Mouse (Mus musculus) hindbrain, embryonic 12.5 days (tissue): ENCODE data around the gene Gm20388. TPM values are rescaled to one million over a fixed set of nuclear protein-coding genes. Genes with fewer than 3 reads are reported as not detected.

Experiments
- ATAC-seq: fragments of 200-750 bp; cut with Nextera tagmentation; 2 replicates; pipeline ENCODE4 v1.8.0; 2017; ENCODE audit warnings: moderate TSS enrichment; ENCODE audit not compliant: low FRiP score
- H3K27ac ChIP-seq: fragments of 300-500 bp; sonication (generic); 2 replicates; pipeline ENCODE4 v1.5.1; 2016; ENCODE audit warnings: mild to moderate bottlenecking
- H3K27me3 ChIP-seq: fragments of 300-500 bp; sonication (generic); 2 replicates; pipeline ENCODE4 v1.6.1; 2016; ENCODE audit warnings: mild to moderate bottlenecking
- H3K36me3 ChIP-seq: fragments of 300-500 bp; sonication (generic); 2 replicates; pipeline ENCODE4 v1.6.1; 2016; ENCODE audit warnings: mild to moderate bottlenecking
- H3K4me1 ChIP-seq: fragments of 300-500 bp; sonication (generic); 2 replicates; pipeline ENCODE4 v1.6.1; 2016
- H3K4me2 ChIP-seq: fragments of 300-500 bp; sonication (generic); replicated peaks from 2 replicates; pipeline ENCODE4 v1.6.1; 2016; ENCODE audit warnings: mild to moderate bottlenecking
- H3K4me3 ChIP-seq: fragments of 300-500 bp; sonication (generic); 2 replicates; pipeline ENCODE4 v1.5.1; 2016; ENCODE audit warnings: mild to moderate bottlenecking
- H3K9ac ChIP-seq: fragments of 300-500 bp; sonication (generic); 2 replicates; pipeline ENCODE4 v1.6.1; 2016; ENCODE audit warnings: mild to moderate bottlenecking, moderate library complexity
- H3K9me3 ChIP-seq: fragments of 300-500 bp; sonication (generic); replicated peaks from 2 replicates; pipeline ENCODE4 v1.6.1; 2016; ENCODE audit warnings: mild to moderate bottlenecking
- WGBS: fragments of 180-500 bp; shearing (Covaris S2); methylation state at CpG from one replicate; pipeline ENCODE4 v1.1.7; 2016; 5-methylcytosine and 5-hydroxymethylcytosine counted together
- polyA plus RNA-seq: library from polyadenylated mRNA; unstranded; fragments of >200 nt; fragmentation: Nextera tagmentation; extraction: Ambion mirVana; gene quantifications from 2 replicates; pipeline ENCODE4 v1.2.1, GENCODE M21; 2016

Gene Gm20388
- polyA plus RNA-seq, 1 experiment from 2014 or later, result not detected

- H3K27me3 ChIP-seq, result no peaks in the 10 kb centered on the region
- H3K36me3 ChIP-seq, result no peaks in the 10 kb centered on the region
- no peak overlapping the region for H3K4me2 ChIP-seq
- no peak overlapping the region for H3K27ac ChIP-seq
- ATAC-seq, result no peak
- H3K4me1 ChIP-seq, result peaks cover 11% of the 10 kb centered on the region
- H3K9me3 ChIP-seq, result no peaks in the 10 kb centered on the region
- WGBS, result 91% methylated on average over 4 of the region's 4 CpGs
- H3K4me3 ChIP-seq, result no peak overlapping the region
- no peak overlapping the region for H3K9ac ChIP-seq
These were observed 4066.9 kb downstream of the Gm20388 start for GRCm38 (mm10) chr8:123977499-123977898.

- Histone ChIP-seq H3K9ac (peak overlapping the region; percentile 32; the same call in 1 of the 2 replicates), H3K36me3 (no peaks in the 10 kb centered on the region), H3K4me3 (no peak overlapping the region), H3K4me1 (peaks cover 14% of the 10 kb centered on the region), H3K27ac (no peak overlapping the region), H3K4me2 (no peak overlapping the region), H3K27me3 (no peaks in the 10 kb centered on the region), H3K9me3 (no peaks in the 10 kb centered on the region)
- WGBS, result 73% methylated on average over 14 of the region's 14 CpGs
- ATAC-seq, result no peak
These were observed 4067.7 kb downstream of the Gm20388 start for GRCm38 (mm10) chr8:123978166-123978838.

- 81% methylated on average over 8 of the region's 8 CpGs for WGBS
- no peak overlapping the region for H3K4me3 ChIP-seq
- no peaks in the 10 kb centered on the region for H3K27me3 ChIP-seq
- H3K27ac ChIP-seq, result no peak overlapping the region
- no peak overlapping the region for H3K9ac ChIP-seq
- no peaks in the 10 kb centered on the region for H3K9me3 ChIP-seq
- no peaks in the 10 kb centered on the region for H3K36me3 ChIP-seq
- H3K4me1 ChIP-seq, result peaks cover 14% of the 10 kb centered on the region
- H3K4me2 ChIP-seq, result no peak overlapping the region
- no peak for ATAC-seq
These were observed 4068.3 kb downstream of the Gm20388 start for GRCm38 (mm10) chr8:123978926-123979325.

DNA sequence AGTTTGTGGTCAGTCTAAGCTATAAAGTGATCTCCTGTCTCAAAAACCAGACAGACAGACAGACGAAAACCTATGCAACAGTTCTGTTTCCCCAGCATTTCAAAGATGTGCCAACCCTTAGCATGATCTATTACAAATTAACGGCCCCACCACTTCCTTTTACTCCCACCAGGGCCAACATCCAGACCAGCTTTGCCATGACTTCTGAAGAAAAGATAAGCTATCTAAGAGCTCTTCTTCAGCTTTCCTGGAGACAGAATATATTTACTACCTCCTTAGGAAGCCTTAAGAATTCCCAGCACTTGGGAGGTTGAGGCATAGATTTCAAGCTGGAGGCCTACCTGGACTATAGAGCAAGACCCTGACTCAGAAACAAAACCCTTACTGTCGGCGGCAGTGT, 4069.6 kb downstream of the Gm20388 start:
- 81% methylated on average over 4 of the region's 4 CpGs for WGBS
- no peak overlapping the region for H3K4me2 ChIP-seq

DNA sequence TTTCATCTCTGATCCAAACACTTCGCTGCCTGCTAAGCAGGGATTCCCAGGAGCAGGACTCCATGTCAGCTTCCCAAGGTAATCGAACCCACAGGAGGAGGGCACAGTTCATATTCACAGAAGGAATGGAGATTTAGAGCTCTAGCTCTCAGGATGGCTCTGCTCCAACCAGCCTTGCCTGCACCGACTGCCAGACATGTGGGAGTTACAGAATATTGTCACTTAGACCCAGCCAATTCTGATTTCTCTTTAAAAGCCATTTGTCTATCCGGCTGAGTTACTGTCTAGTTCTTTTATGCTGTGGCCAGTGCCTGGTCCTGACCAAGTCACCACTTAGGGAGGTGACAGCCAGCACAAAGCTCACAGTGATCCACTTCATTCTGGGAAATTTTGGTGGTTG, 4071.0 kb downstream of the Gm20388 start:
- H3K36me3 ChIP-seq, result no peaks in the 10 kb centered on the region
- peak overlapping the region; percentile 96 for H3K4me2 ChIP-seq
- no peak overlapping the region for H3K27ac ChIP-seq
- H3K9me3 ChIP-seq, result no peaks in the 10 kb centered on the region
- H3K4me1 ChIP-seq, result peaks cover 14% of the 10 kb centered on the region
- H3K4me3 ChIP-seq, result peak overlapping the region; percentile 11
- no peak for ATAC-seq
- no peaks in the 10 kb centered on the region for H3K27me3 ChIP-seq
- 52% methylated on average over 4 of the region's 4 CpGs for WGBS
- H3K9ac ChIP-seq, result peak overlapping the region; percentile 41; the same call in 1 of the 2 replicates

More for the DNA sequence above, 4069.6 kb downstream of the Gm20388 start:
- no peak for ATAC-seq
- H3K27ac ChIP-seq, result no peak overlapping the region
- no peaks in the 10 kb centered on the region for H3K27me3 ChIP-seq
- H3K36me3 ChIP-seq, result no peaks in the 10 kb centered on the region
- 0 out of 2 replicates have a peak overlapping the region, but pooled peaks have one; percentile 8 for H3K4me3 ChIP-seq
- H3K9ac ChIP-seq, result no peak overlapping the region
- no peaks in the 10 kb centered on the region for H3K9me3 ChIP-seq
- H3K4me1 ChIP-seq, result peaks cover 14% of the 10 kb centered on the region

GRCm38 (mm10) chr8:123982291-123982793, 4071.7 kb downstream of the Gm20388 start:
- WGBS, result under 1% methylated on average over 48 of the region's 48 CpGs

GRCm38 (mm10) chr8:123982826-123983400, 4072.3 kb downstream of the Gm20388 start, which contains the start of gene Abcb10:
Abcb10 (minus strand) TSS chr8:123983122.
- Histone ChIP-seq H3K9ac (peak within 1 kb of the TSS; percentile 82), H3K36me3 (no peaks in the 10 kb centered on the region), H3K27ac (peak within 1 kb of the TSS; percentile 79), H3K4me2 (peak within 1 kb of the TSS; percentile 96), H3K4me3 (peak within 1 kb of the TSS; percentile 81), H3K9me3 (no peaks in the 10 kb centered on the region), H3K4me1 (peaks cover 14% of the 10 kb centered on the region), H3K27me3 (no peaks in the 10 kb centered on the region)
- under 1% methylated on average over 42 of the region's 56 CpGs for WGBS
- ATAC-seq, result peak; percentile 87

More at GRCm38 (mm10) chr8:123982291-123982793, 4071.7 kb downstream of the Gm20388 start:
- Histone ChIP-seq H3K27me3 (no peaks in the 10 kb centered on the region), H3K9me3 (no peaks in the 10 kb centered on the region), H3K4me2 (peak overlapping the region; percentile 96), H3K9ac (peak overlapping the region; percentile 82), H3K4me1 (peaks cover 14% of the 10 kb centered on the region), H3K4me3 (peak overlapping the region; percentile 81), H3K36me3 (no peaks in the 10 kb centered on the region), H3K27ac (peak overlapping the region; percentile 79)
- peak; percentile 69 for ATAC-seq

DNA sequence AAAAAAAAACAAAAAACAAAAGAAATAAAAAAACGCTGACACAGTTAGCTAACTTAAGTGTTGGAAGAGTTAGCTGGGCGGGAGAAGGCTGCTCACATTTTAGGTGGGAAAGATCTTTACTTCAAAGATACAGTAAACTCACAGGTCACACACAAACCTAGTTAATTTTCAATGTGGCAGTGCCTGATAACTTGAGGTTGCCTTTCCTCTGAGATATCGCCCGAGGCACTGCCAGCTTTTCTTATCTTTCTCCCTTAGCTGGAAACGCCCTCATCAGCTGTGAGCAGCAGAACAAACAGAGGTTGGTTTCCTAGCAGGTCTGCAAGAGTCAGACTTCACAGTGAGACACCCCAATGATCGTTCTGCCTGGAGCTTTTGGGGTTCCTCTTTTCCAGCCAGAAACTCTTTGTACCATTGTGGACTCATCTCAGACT, 4078.0 kb downstream of the Gm20388 start:
- Histone ChIP-seq H3K36me3 (0 out of 2 replicates have a peak, but pooled peaks cover 2% of the 10 kb centered on the region), H3K27me3 (no peaks in the 10 kb centered on the region), H3K4me1 (no peaks in the 10 kb centered on the region), H3K4me3 (no peak overlapping the region), H3K4me2 (no peak overlapping the region), H3K9me3 (no peaks in the 10 kb centered on the region), H3K27ac (no peak overlapping the region), H3K9ac (no peak overlapping the region)
- no peak for ATAC-seq
- WGBS, result 83% methylated on average over 6 of the region's 6 CpGs

- no peaks in the 10 kb centered on the region for H3K9me3 ChIP-seq
- H3K36me3 ChIP-seq, result peaks cover 6% of the 10 kb centered on the region; the same call in 1 of the 2 replicates
- H3K4me1 ChIP-seq, result no peaks in the 10 kb centered on the region
- H3K27ac ChIP-seq, result no peak overlapping the region
- H3K27me3 ChIP-seq, result no peaks in the 10 kb centered on the region
- H3K4me3 ChIP-seq, result no peak overlapping the region
- no peak for ATAC-seq
- no peak overlapping the region for H3K9ac ChIP-seq
- WGBS, result 77% methylated on average over 7 of the region's 7 CpGs
- H3K4me2 ChIP-seq, result no peak overlapping the region
These were observed 4078.5 kb downstream of the Gm20388 start for GRCm38 (mm10) chr8:123989128-123989527.

- no peaks in the 10 kb centered on the region for H3K4me1 ChIP-seq
- ATAC-seq, result no peak
- no peak overlapping the region for H3K4me3 ChIP-seq
- H3K9me3 ChIP-seq, result no peaks in the 10 kb centered on the region
- no peak overlapping the region for H3K4me2 ChIP-seq
- H3K36me3 ChIP-seq, result peaks cover 16% of the 10 kb centered on the region; the same call in 1 of the 2 replicates
- H3K27me3 ChIP-seq, result no peaks in the 10 kb centered on the region
- no peak overlapping the region for H3K27ac ChIP-seq
- H3K9ac ChIP-seq, result no peak overlapping the region
- WGBS, result 91% methylated on average over 13 of the region's 13 CpGs
These were observed 4079.8 kb downstream of the Gm20388 start for GRCm38 (mm10) chr8:123990277-123991049.

GRCm38 (mm10) chr8:123992587-123992986, 4081.9 kb downstream of the Gm20388 start:
- no peak overlapping the region for H3K4me3 ChIP-seq
- ATAC-seq, result no peak
- no peak overlapping the region for H3K27ac ChIP-seq
- H3K9ac ChIP-seq, result no peak overlapping the region
- 87% methylated on average over 8 of the region's 8 CpGs for WGBS
- H3K4me1 ChIP-seq, result no peaks in the 10 kb centered on the region
- H3K4me2 ChIP-seq, result no peak overlapping the region
- H3K27me3 ChIP-seq, result no peaks in the 10 kb centered on the region
- no peaks in the 10 kb centered on the region for H3K9me3 ChIP-seq
- peaks cover 31% of the 10 kb centered on the region for H3K36me3 ChIP-seq

DNA sequence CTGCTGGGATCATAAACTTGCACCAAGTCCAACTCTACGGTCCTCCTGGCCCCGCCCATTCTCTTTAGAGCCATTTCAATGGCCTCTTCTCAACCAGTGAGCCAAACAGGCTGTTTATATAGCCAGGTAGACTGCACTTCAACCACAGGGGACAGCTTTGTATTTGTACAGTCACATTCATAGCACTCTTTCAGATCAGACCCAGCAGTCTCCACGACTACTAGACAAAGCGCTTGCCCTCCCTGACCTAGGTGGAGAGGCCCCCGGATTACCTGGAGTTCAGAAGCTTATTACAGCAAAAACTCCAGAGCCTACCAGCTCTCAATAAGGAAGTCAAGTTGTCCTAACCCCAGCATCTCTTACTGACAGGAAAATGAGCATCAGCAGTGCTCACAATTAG, 4083.0 kb downstream of the Gm20388 start:
- H3K27me3 ChIP-seq, result no peaks in the 10 kb centered on the region
- peaks cover 40% of the 10 kb centered on the region for H3K36me3 ChIP-seq
- no peak overlapping the region for H3K4me2 ChIP-seq
- H3K4me1 ChIP-seq, result no peaks in the 10 kb centered on the region
- no peak overlapping the region for H3K27ac ChIP-seq
- no peaks in the 10 kb centered on the region for H3K9me3 ChIP-seq
- H3K4me3 ChIP-seq, result no peak overlapping the region
- no peak overlapping the region for H3K9ac ChIP-seq
- WGBS, result 88% methylated on average over 5 of the region's 5 CpGs
- no peak for ATAC-seq
